Mouse (Mus musculus) layer of hippocampus, postnatal 10 days (tissue): ENCODE data around the gene Atxn3. TPM values are rescaled to one million over a fixed set of nuclear protein-coding genes. Genes with fewer than 3 reads are reported as not detected.
"Not testable (repeated sequence)": the region's sequence is repeated elsewhere in the genome, so short reads cannot be mapped to it uniquely, and the experiment has no call there.

ENCODE experiments used
- DNase-seq, 2 experiments: peaks; one replicate each; pipeline ENCODE4 v3.0.0; 2021; ENCODE audit warnings: low spot score in 2 of 2
- total RNA-seq, 2 experiments: library from RNA; stranded (reverse); gene quantifications; 2 replicates each; pipeline ENCODE4 v1.2.3; 2021

The Atxn3 gene
- total RNA-seq, 2 experiments from 2014 or later, result 20.4 to 21.9 TPM

DNA sequence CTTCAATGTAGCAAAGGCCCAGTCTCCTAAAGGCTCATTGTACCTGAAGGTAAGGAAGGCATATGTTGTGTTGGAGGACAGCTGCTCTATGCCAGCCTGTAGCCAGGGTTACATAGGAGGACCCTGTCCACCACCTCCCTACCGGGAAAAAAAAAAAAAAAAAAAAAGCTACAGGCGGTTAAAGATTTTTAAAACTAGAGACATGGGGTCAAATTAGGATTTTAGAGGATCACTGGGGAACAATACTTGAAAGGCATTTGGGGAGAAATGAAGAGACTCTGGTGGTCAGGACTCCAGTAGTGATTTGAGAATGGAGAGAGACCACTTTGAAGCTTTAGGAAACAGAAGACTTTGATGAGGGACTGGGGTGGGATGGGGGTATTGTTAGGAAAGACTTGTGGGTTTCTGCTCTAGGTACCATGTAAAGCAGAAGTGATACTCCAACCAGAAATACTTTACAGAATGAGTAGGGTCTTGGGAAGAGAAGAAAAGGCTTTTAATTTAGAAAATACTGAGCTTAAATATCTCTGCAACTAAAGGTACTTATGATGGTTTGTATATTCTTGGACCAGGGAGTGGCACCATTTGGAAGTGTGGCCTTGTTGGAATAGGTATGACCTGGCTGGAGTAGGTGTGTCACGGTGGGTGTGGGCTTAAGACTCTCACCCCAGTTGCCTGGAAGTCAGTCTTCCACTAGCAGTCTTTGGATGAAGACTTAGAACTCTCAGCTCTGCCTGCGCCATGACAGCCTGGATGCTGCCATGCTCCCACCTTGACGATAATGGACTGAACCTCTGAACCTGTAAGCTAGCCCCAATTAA lies 1.1 kb upstream of the Atxn3 start:
- DNase-seq, result not testable (repeated sequence)

DNA sequence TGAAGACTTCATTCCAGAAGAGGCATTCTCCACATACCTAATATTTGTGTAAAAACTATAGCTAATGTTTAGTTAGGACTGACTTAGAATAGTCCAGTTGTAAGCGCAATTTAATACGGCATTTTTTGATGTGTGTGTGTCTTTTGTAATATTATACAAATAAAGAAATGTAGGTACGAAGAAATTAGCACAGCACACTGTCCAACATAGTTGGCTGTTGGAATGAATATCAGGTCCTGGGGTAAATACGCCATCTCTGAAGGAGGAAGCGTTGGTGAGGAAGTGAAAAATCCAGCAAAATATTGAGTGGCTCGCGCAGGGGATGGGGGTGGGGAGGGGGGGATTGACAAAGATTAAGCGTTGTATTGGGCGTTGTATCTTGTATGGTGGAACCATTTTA lies 510 bp upstream of the Atxn3 start:
- no peak for DNase-seq

DNA sequence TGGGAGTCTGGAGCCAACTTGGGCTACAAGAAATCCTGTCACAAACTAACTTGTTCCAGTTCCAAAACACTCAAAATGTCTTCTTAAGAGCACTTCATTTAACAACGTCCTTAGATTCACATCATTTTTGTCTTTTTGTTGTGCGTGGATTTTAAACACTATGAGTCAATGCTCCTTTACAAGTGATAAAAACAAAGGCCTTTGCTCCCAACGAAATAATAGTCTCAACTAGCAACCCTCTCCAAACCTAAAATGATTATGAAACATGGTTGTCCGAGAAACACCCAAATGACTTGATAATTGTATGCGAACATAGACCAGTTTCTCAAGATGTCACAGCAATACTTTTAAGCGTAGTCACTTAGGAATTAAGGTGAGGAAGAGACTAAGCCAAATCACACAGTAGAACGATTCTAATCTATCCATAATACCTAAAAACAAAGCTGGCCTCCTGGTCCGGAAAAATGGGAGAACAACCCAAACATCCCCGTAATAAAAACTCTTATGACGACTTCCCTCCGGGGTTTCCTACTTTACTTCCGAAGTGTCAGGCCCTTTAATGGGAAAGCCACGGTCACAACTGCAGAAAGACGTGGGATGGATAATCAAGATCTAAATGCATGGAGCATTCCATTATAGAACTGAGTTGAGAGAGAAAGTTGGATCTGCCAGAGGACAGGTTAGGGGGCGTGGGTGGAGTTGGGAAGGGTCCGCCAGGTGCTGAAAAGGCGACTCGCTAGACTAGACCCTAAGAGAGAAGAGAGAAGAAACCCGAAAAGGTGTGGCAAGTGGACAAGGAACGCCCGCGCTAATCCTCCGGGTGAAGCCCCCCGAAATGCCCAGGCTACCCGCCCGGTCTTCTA lies 736 bp downstream of the Atxn3 start:
- no peak for DNase-seq

DNA sequence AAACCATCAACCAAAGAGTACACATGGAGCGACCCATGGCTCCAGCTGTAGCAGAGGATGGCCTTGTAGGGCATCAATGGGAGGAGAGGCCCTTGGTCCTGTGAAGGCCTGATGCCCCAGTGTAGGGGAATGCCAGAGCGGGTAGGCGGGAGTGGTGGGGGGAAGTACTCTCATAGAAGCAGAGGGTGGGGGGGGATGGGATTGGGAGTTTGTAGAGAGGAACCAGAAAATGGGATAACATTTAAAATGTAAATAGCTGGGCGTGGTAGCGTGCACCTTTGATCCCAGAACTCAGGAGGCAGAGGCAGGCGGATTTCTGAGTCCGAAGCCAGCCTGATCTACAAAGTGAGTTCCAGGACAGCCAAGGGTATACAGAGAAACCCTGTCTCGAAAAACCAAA lies 2.2 kb downstream of the Atxn3 start:
- not testable (repeated sequence) for DNase-seq

DNA sequence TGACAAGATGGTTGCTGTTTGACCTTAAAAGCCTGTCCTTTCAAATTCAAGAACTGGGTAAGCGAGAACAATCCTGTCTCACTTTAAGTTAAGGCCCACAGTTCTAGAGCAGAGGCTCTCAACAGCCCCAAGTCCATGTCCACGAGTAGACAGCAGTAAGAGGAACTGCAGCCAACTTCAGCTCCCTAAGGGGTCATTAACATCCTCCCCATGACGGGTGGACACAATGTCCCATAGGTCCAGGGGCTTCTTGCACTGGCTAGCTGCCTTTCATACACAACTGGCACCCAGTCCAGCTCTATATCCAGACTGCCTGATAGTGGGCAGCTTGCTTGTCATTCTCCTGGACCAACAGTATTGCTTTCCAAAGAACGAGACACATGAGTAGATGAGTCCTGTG lies 9.2 kb downstream of the Atxn3 start:
- DNase-seq, result no peak

DNA sequence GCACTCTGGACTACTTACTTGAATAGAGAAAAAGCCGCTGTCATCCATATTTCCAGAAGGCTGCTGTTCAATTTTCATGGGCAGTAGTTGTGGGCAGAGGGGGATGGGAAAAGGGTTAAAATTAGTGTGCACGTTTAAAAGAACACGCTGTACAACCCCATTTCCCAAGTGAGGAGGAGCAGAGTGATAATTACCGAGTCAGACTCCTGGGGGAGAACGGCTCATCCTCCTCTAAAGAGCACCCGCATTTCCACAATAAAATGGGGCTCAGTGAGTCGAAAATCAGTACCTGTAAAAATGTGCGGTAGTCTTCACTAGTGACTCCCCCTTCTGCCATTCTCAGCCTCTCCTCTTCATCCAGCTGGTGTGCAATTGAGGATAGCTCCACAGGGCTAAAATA lies 10.1 kb downstream of the Atxn3 start:
- DNase-seq, result no peak

DNA sequence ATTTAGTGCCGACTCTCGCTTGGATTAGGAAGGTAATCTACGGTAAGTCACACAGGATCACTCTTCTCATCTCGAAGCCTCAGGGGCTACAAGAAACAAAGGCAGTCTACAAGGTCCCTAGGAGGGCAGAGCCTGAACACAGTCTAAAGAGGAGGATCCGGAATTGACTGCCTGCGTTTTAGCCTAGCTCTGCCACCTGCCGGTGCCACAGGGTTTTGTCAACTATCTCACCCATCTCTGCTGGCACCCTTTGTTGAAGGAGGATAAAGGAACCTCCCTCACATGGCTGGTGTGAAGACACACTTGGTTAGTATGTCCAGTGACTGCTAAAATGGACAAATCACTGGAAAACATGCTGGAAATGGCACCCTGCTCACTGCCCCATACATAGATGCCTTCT lies 20.5 kb downstream of the Atxn3 start:
- DNase-seq, result no peak

DNA sequence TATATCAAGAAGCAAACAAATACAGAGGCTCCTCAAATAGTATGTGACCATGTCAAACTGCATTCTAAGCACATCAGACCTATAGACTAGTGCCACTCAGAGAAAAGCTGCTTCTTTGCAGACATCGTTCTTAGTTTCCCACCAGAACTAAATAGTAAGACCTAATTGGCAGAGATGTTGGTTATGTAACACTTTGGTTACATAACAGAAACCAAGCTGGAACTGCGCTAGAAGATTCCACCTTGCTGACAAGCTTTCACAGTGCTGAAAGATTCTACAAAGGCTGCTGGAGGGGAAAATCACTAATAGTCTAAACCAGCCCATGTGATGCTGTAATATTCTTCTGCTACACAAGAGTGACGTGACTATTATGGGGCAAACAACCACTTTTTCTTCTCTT lies 22.8 kb downstream of the Atxn3 start:
- no peak for DNase-seq

DNA sequence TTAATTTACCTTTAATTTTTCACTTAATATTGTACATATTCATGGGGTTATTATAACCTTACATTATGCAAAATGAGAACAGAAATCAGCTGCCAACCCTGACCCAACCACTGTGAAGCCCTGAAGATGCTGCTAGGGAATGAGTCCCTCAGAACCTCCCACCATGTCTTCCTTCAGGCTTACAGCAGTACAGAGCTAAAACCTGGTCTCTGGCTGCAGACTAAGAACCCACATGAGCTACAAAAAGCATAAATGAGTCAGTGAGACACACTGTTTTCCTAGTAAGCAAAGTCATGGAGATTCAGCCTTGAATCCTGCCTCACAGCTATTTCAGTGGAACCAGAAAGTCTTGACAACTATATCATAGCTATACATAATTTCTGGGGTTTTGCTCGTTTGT lies 29.6 kb downstream of the Atxn3 start:
- DNase-seq, result no peak

DNA sequence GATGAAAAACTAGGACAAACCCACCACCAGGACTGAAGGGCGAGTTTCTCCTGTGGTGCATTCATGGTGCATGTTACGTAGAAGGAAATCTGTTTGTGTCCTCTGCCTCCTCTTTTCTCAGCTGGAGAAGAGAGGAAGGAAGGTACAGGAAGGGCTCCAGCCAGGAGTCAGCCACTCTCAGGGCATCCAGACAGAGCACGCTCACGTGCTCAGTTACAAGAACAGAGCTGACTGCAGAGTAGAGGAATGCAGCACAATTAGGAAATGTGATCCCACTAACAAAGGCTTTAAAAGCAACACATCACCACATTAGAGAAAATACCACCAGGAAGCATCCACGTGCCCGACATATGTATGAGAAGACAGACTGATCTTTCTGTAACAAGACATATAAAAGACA lies 35.7 kb downstream of the Atxn3 start:
- no peak for DNase-seq

DNA sequence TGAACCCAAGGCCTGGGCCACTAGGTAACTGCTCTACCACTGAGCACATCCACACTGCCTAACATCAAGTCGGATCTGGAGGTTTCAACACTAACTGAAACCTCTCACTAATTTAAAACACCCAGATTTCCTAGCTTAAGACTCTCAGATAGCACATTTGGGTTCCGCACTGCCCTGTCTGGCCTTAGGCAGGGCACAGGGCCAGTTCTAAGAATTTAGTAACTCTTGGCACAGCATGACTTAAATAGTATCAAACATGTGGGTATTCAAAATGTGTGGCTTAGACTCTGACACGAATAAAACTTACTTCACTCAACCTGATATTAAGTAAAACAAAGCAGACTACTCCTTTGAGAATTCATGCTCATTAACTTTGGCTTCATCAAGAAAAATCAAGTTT lies 38.2 kb downstream of the Atxn3 start:
- DNase-seq, result no peak

DNA sequence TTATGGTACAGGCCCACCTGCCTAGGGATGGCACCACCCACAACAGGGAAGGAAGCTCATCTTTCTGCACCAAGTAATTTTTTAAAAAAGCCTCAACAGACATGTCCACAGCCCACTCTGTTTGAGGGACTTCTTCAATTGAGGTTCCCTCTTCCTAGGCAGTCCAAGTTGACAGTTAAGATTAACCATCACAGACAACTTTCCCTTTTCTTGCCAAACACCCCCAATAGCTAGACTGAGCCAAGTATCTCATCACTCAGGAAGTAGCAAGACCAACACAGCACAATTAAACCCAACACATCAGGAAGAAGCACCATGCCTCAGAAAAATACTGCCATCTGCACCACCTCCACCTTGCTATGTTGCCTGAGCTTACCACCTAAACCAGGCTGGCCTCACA lies 40.9 kb downstream of the Atxn3 start:
- DNase-seq, result no peak

DNA sequence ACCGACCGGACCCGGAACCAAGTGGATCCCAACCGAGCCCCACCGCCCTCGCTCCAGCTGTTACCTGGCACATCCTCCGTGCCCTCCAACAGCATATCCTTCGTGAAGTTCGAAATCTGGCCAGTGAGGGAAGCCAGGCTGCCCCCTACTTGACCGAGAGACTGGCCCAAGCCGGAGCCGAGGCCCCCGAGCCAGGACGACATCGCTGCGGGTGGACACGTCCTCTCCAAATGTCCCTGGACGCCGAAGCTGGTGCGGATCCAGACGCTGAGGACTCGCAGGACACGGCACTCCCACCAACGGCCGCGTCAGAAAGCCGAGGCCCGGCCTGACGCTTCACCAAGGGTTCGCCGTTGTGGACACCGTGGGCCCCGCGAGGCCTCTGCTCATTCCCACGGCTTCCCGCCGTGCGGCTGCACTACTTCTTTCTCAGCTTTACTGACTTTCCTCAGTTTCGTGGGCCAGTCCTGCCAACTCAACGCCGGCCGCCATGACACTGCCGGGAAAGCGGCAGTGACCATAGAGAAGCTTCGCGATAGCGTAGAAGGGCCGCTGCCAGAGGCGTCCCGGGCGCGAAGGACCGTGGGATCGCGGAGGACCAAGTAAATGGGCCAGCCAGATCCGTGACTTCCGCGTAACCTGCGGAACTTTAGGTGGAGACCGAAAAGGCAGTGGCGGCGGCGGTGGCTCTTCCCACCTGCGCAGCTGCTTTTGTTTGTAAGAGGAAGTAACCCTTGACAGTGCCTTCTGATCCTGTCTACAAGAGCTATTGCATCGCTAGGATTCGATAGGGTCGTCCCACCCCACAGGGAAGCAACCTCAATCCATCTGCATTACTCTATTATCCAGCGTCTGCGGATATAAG lies 45.2 kb downstream of the Atxn3 start, which contains the start of gene Trip11:
Gene Trip11 (minus strand): TSS at position 642 of the 865 bp plus-strand sequence.
- peak; percentile 86 to 90 for DNase-seq

DNA sequence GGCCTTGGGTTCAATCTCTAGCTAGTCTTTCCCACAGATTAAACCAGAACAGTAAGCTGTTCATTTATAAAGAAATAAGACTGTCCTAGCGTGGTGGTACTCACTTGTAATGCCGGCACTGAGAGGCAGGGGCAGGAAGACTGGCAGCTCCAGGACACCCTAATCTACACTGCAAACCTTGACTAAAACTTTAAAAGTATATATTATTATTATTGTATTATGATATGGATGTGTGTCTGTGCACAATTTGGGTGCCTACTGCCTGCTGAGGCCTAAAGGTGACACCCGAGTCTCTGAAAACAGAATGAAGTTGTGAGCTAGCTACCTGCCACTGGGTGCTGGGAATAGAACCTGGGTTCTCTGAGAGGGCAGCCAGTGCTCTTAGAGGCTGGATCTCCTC lies 46.7 kb downstream of the Atxn3 start:
- DNase-seq, result no peak

DNA sequence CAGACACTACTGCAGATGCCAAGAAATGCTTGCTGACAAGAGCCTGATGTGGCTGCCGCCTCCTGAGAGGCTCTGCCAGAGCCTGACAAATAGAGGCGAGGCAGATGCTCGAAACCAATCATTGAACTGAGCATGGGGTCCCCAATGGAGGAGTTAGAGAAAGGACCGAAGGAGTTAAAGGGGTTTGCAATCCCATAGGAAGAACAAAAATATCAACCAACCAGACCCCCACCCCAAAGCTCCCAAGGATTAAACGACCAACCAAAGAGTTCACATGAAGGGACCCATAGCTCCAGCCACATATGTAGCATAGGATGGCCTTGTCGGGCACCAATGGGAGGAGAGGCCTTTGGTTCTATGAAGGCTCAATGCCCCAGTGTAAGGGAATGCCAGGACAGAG lies 47.7 kb downstream of the Atxn3 start:
- DNase-seq, result no peak

DNA sequence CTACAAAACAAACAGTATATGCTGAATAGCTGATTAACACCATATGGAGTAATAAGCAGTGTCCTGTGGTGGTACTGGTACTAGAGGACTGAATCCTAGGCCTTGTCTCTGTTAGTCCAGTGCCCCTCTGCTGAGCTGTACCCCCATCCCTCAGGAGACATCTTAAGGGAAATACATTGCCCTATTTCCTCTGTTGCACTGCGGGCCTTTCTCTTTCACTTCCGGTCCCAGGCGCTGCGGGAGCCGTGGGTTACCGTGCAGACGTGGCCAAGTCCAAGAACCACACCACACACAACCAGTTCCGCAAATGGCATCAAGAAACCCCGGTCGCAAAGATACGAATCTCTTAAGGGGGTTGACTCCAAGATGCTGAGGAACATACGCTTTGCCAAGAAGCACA lies 52.2 kb downstream of the Atxn3 start:
- DNase-seq, result no peak

DNA sequence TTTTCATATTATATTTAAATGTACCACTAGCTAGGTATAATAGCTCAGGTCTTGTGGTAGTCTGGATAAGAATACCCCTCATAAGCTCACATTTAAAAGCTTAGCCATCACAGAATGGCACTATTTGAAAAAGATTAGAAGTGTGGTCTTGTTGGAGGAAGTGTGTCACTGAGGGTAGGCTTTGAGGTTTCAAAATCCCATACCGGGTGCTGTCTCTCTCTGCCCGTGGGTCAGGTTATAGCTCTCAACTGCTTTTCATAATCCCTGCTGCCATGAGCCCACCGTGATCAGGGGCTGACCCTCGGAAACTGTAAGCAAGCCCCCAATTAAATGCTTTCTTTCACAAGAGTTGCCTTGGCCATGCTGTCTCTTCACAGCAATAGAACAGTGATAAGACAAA lies 53.1 kb downstream of the Atxn3 start:
- DNase-seq, result no peak

DNA sequence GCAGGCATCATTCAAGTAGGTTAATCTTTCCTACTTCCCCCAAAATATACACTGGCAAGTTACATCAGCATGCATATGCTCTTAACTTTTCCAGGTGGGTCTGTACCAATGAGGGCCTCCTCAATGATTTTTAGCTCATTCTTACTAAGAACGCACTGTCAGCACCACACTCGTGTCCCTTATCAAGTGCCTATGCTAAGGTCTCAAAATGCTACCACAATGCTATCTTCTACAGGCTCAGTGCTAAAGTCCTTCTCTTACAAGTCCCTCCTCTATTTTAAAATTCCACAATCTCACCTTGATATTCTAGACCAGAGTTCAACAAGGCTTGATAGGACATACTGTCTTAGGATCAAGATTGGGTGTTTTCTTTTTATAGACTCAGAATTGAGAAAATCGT lies 53.9 kb downstream of the Atxn3 start:
- DNase-seq, result no peak

DNA sequence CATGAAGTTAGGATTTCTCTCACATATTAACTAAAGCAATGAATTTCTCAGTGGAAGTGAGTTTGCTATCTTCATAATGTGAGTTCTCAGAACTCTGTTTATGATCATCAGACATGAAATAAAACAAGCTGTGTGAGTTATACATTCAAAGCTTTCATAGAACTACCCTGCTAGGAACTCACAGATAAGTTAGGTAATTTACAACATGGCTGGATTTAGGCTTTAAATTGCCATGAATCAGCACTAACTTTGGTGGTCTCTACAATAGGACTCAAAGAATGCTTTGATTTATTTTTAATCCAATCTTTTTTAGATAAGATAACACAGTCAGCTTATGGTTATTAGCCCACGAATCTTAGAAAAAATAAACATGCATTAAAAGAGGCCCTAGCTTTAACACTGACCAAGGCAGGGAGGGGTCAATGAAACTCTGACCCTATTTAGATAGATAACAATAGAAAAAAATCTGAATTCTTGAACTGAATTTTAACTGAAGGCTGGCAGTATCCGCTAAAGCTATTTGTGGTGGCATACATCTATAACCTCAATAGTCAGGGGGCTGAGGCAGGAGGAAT lies 58.3 kb downstream of the Atxn3 start:
- DNase-seq, result no peak

DNA sequence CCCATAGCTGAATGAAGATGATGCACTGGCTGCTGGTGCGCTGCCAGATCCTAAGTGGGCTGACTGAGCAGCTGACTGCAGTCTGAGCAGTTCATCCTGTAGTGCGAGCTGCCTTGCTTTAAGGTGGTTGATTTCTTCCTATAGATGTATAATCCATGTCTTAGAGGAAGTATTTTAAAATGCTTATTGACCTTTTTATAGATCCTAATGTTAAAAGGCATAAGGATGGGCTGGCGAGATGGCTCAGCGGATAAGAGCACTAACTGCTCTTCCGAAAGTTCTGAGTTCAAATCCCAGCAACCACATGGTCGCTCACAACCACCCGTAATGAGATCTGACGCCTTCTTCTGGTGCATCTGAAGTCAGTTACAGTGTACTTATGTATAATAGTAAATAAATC lies 59.1 kb downstream of the Atxn3 start:
- no peak for DNase-seq

DNA sequence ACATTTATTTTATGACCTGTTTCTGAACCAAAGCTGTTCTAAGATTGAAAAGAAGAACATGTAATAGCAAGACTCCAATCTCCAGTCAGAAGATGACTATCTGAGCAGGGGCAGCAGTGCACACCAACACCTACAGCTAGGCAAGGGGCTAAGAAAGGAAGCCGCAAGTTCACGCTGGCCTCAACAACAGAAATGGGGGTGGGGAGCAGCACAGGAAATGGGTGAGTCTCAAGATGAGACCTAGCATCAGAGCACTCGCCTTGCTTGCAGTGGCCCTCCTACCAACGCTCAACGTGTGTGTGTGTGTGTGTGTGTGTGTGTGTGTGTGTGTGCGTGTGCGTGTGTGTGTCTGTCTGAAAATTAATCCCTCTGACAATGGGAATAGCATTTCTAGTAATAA lies 60.9 kb downstream of the Atxn3 start:
- no peak for DNase-seq
